Mouse (Mus musculus) midbrain, embryonic 15.5 days (tissue): ENCODE results near the gene Nrap. TPM values are rescaled to one million over a fixed set of nuclear protein-coding genes. Genes with fewer than 3 reads are reported as not detected.

Source experiments
- ATAC-seq: fragments of 200-750 bp; cut with Nextera tagmentation; replicated peaks from 2 replicates; pipeline ENCODE4 v1.8.0; 2017; ENCODE audit warnings: moderate TSS enrichment
- H3K27ac ChIP-seq: fragments of 300-500 bp; sonication (generic); 2 replicates; pipeline ENCODE4 v1.5.1; 2015; ENCODE audit warnings: mild to moderate bottlenecking, inconsistent platforms
- H3K27me3 ChIP-seq: fragments of 300-500 bp; sonication (generic); replicated peaks from 2 replicates; pipeline ENCODE4 v1.6.1; 2015; ENCODE audit warnings: inconsistent platforms
- H3K36me3 ChIP-seq: fragments of 300-500 bp; sonication (generic); replicated peaks from 2 replicates; pipeline ENCODE4 v1.6.1; 2015; ENCODE audit warnings: inconsistent platforms
- H3K4me1 ChIP-seq: fragments of 300-500 bp; sonication (generic); 2 replicates; pipeline ENCODE4 v1.6.1; 2015; ENCODE audit warnings: inconsistent platforms
- H3K4me2 ChIP-seq: fragments of 300-500 bp; sonication (generic); 2 replicates; pipeline ENCODE4 v1.6.1; 2015; ENCODE audit warnings: inconsistent platforms, mild to moderate bottlenecking, moderate library complexity
- H3K4me3 ChIP-seq: fragments of 300-500 bp; sonication (generic); 2 replicates; pipeline ENCODE4 v1.5.1; 2015; ENCODE audit warnings: mild to moderate bottlenecking, inconsistent platforms
- H3K9ac ChIP-seq: fragments of 300-500 bp; sonication (generic); 2 replicates; pipeline ENCODE4 v1.6.1; 2015; ENCODE audit warnings: mild to moderate bottlenecking, inconsistent platforms
- H3K9me3 ChIP-seq: fragments of 300-500 bp; sonication (generic); 2 replicates; pipeline ENCODE4 v1.6.1; 2016; ENCODE audit warnings: inconsistent platforms
- WGBS: fragments of 180-500 bp; shearing (Covaris S2); methylation state at CpG from one replicate; pipeline ENCODE4 v1.1.7; 2015; ENCODE audit warnings: mixed read lengths; 5-methylcytosine and 5-hydroxymethylcytosine counted together
- polyA plus RNA-seq: library from polyadenylated mRNA; unstranded; fragments of >200 nt; fragmentation: Nextera tagmentation; extraction: Ambion mirVana; gene quantifications from 2 replicates; pipeline ENCODE4 v1.2.1, GENCODE M21; 2015

The Nrap gene
- polyA plus RNA-seq = 0.49 and 0.56 TPM in 2 replicates

DNA sequence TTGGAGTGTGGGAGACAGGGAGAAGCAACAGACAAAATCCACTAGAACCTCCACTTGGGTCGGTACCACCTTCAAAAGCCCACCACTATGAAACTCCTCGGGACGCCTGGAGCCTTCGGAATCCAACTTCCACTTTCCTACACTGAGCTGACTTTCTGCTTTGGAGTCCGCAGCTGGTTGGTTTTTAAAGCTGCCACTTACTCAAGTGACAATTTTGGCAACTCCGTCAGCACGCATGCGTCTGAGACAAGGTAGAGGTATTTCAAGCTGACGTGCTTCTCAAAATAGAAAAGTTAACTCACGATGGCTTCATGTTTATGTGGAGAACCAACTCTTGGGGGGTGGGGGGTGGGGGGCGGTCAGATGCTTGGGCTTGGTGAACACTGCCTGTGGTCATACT lies at the start of gene Nrap:
Nrap (minus strand) TSS at position 159 of the 400 bp plus-strand sequence.
- Histone ChIP-seq H3K9me3 (no peaks in the 10 kb centered on the region), H3K4me2 (no peak within 1 kb of the TSS), H3K4me3 (no peak within 1 kb of the TSS), H3K36me3 (no peaks in the 10 kb centered on the region), H3K27ac (no peak within 1 kb of the TSS), H3K4me1 (no peaks in the 10 kb centered on the region), H3K9ac (no peak within 1 kb of the TSS), H3K27me3 (0 out of 2 replicates have a peak, but pooled peaks cover 4% of the 10 kb centered on the region)
- ATAC-seq = no peak
- WGBS = 90% methylated on average over 11 of the region's 11 CpGs

DNA sequence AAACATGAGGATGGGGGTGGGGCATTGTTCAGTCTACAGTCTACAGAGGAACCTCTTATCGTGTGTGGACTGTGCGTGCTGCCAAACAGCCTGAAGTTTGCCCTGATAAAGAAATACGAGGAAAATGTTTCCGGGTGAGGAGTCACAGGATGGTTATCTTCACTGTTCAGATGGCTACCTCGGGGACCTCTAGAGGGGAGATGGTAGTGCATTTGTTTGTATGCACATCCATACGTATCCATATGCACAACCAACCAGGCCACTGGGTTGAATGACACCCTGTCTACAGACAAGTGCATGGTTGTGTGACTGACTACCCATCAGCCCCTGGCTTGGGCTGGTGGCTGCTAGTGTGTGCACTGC lies 49.2 kb upstream of the Nrap start:
- WGBS = 90% methylated on average over 6 of the region's 6 CpGs
- H3K9me3 ChIP-seq = no peaks in the 10 kb centered on the region
- H3K4me3 ChIP-seq = no peak overlapping the region
- ATAC-seq = no peak
- no peaks in the 10 kb centered on the region for H3K27me3 ChIP-seq
- H3K27ac ChIP-seq = no peak overlapping the region
- no peak overlapping the region for H3K4me2 ChIP-seq
- no peak overlapping the region for H3K9ac ChIP-seq
- H3K36me3 ChIP-seq = no peaks in the 10 kb centered on the region
- H3K4me1 ChIP-seq = no peaks in the 10 kb centered on the region

DNA sequence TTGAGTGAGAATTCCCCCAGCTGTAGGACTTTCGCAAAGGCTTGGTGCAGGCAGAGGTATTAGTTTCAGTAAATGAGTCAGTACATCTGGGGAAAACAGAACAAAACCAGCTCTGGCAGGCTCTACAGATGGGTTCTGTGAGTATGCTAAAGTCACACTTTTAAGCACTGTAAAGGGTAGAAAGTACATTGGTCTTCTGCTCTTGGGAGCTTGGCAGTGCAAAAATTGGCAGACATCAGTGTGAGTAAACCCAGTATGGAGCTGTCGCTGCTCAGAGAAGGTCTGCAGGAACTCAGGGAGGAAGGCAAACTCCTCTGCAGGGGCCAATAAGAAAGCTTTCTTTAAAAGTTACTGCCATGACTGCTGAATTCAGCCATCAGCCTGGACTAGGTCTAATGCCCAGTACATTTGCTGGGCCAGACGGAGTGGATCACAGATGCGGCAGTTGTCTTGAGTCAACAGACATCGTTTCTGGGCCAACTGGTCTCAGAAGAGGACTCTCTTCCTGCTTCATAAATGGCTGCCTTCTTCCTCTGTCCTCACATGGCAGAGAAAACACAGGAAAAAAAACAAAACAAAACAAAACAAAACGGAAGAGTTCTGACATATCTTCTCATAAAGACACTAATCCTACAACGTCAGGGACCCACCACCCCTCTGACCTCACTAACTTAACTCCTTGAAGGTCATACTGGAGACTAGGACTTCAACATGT lies 48.7 kb upstream of the Nrap start:
- Histone ChIP-seq H3K9ac (no peak overlapping the region), H3K4me3 (no peak overlapping the region), H3K27ac (no peak overlapping the region), H3K4me2 (no peak overlapping the region), H3K36me3 (no peaks in the 10 kb centered on the region), H3K27me3 (no peaks in the 10 kb centered on the region), H3K9me3 (no peaks in the 10 kb centered on the region), H3K4me1 (no peaks in the 10 kb centered on the region)
- 84% methylated on average over 7 of the region's 7 CpGs for WGBS
- no peak for ATAC-seq

DNA sequence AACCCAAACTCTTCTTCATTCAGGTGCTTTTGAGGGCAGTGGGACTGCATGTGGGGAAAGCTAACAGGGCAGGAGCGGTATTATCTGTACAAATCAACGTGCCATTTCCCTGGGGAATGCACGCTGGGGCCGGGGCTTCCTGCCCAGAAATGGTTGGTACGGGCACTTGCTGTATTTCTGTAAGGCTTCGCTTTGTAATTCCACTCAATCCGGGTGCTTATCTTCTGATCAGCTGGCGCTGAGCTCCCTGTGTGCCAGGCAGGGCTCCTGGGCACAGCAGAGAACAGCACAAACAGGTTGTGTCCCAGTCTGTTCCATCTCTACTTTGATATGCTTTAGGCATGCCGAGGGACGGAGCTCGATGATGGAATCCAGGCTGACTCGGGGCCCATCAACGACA lies 46.5 kb upstream of the Nrap start:
- H3K36me3 ChIP-seq = no peaks in the 10 kb centered on the region
- no peaks in the 10 kb centered on the region for H3K9me3 ChIP-seq
- 86% methylated on average over 13 of the region's 13 CpGs for WGBS
- no peak overlapping the region for H3K9ac ChIP-seq
- ATAC-seq = no peak
- no peaks in the 10 kb centered on the region for H3K4me1 ChIP-seq
- H3K27me3 ChIP-seq = no peaks in the 10 kb centered on the region
- H3K4me3 ChIP-seq = no peak overlapping the region
- no peak overlapping the region for H3K4me2 ChIP-seq
- H3K27ac ChIP-seq = no peak overlapping the region

DNA sequence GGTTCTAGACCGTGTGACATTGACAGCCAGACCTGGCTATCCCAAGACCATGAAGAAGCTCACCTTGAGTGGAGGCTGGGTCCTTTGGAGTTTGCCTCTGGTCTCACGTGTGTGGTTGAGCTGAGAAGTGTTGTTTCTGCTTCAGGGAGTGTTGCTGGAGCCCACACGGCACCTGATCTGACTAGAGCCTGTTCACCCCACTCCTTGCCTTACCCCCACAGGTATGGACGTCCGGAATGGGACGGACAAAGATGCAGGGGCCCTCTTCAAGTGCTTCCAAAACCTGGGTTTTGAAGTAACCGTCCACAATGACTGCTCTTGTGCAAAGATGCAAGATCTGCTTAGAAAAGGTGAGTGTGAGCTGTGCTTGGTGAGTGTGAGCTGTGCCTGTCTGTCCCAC lies 43.7 kb upstream of the Nrap start:
- H3K9ac ChIP-seq = no peak overlapping the region
- H3K27me3 ChIP-seq = no peaks in the 10 kb centered on the region
- H3K9me3 ChIP-seq = no peaks in the 10 kb centered on the region
- WGBS = 91% methylated on average over 7 of the region's 7 CpGs
- no peak overlapping the region for H3K4me2 ChIP-seq
- H3K36me3 ChIP-seq = no peaks in the 10 kb centered on the region
- no peak overlapping the region for H3K4me3 ChIP-seq
- H3K4me1 ChIP-seq = no peaks in the 10 kb centered on the region
- H3K27ac ChIP-seq = no peak overlapping the region
- ATAC-seq = no peak

DNA sequence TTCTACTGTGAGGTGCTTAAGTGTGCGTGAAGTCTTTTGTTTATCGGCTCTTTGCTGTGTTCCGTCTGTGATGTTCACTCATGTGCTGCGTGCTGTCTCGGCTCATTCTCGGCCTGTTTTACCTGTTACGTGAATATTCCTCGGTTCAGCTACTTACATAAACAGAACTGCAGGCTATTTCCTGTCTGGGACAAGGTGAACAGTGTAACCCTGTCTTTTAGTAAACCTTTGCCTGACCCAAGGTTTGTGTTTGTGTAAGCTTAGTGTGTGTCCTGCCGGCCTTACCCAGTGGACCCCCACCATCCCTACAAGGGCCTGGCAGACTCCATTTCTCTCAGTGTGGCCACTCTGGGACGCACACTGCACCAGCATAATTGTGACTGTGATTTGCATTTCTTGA lies 42.9 kb upstream of the Nrap start:
- Histone ChIP-seq H3K9me3 (no peaks in the 10 kb centered on the region), H3K4me3 (no peak overlapping the region), H3K27ac (no peak overlapping the region), H3K27me3 (no peaks in the 10 kb centered on the region), H3K9ac (no peak overlapping the region), H3K4me1 (no peaks in the 10 kb centered on the region), H3K36me3 (no peaks in the 10 kb centered on the region), H3K4me2 (no peak overlapping the region)
- ATAC-seq = no peak
- 76% methylated on average over 10 of the region's 10 CpGs for WGBS

DNA sequence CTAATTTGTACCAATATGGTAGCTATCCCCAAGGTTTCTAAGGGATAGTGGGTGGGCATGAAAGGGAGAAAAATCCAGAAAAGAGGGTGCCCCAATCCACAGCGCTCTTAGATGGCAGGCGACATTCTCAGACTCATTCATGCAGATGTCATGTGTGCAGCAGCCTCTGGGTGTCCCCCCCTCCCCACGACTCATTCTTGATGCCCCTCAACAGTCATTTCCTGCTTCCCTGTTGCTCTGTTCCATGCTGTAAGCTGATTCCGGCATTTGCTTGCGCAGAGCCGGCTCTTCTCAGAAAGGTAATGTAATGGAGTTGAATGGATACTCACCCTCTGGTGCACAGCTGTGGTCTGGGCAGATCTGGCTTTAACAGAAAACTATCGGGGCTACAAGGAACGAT lies 40.5 kb upstream of the Nrap start:
- Histone ChIP-seq H3K4me2 (no peak overlapping the region), H3K27ac (no peak overlapping the region), H3K9ac (no peak overlapping the region), H3K4me1 (peaks cover 12% of the 10 kb centered on the region), H3K4me3 (no peak overlapping the region), H3K9me3 (no peaks in the 10 kb centered on the region), H3K27me3 (no peaks in the 10 kb centered on the region), H3K36me3 (no peaks in the 10 kb centered on the region)
- WGBS = 72% methylated on average over 8 of the region's 8 CpGs
- ATAC-seq = no peak

DNA sequence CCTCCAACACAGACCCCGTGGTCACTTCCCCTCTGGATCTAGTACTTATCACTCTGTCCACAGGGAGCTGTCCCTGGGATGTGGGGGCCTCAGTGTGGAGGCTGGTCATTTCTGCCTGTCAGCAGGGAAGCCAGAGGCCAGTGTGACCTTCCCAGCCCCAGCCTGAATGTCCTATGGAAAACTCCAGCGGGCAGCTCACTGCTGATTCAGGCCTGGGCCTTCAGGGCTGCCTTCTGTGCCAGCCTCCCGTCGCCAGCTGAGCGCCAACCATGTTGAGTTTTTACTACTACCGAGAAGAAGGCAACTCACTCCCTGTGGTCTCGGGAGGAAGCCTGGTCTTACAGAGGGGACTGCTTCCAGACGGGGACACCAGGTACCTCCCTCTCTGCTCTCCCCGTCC lies 35.7 kb upstream of the Nrap start:
- H3K9ac ChIP-seq = no peak overlapping the region
- WGBS = 62% methylated on average over 9 of the region's 9 CpGs
- no peaks in the 10 kb centered on the region for H3K27me3 ChIP-seq
- no peak for ATAC-seq
- peak overlapping the region; percentile 40; the same call in 1 of the 2 replicates for H3K27ac ChIP-seq
- H3K36me3 ChIP-seq = no peaks in the 10 kb centered on the region
- no peaks in the 10 kb centered on the region for H3K9me3 ChIP-seq
- no peak overlapping the region for H3K4me2 ChIP-seq
- no peak overlapping the region for H3K4me3 ChIP-seq
- H3K4me1 ChIP-seq = peaks cover 19% of the 10 kb centered on the region

DNA sequence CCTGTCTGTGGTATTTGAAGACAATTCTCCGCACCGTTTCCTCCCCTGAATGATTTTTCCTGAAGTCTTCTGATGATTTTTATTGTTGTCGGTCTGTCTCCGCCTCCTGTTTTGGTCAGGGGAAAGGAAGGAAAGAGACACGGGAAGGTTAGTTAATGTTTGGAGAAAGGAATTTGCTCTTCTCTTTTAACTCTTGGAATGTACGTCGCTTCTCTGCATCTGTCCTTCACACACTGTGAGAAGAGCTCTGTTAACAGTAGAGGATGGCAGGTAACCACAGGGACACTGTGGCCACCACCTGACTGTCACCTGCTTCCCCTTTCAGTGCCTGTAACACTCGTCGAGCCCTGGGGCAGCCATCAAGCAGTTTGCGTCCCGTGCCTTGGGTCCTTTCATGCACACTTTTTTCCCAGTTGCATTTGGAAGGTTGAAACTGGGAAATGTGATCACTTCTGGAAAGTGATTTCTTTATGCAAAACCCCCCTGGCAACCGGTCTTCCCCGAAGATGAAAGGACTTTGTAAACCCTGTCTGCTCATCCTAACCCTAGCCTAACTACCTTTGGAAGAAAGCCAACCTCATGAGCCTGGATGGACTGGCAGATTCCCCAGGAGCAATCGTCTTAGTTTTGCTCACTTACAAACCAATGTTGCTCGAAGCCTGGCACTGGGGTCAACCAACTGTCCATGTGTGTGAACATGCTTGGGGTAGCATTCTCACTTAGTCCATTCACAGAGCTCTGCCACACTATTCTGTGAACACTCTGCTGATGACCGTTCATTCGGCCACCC lies 35.0 kb upstream of the Nrap start:
- no peak for ATAC-seq
- Histone ChIP-seq H3K36me3 (no peaks in the 10 kb centered on the region), H3K4me2 (no peak overlapping the region), H3K4me3 (no peak overlapping the region), H3K9ac (no peak overlapping the region), H3K9me3 (no peaks in the 10 kb centered on the region), H3K27me3 (no peaks in the 10 kb centered on the region), H3K27ac (no peak overlapping the region), H3K4me1 (peaks cover 19% of the 10 kb centered on the region)
- 79% methylated on average over 17 of the region's 17 CpGs for WGBS

DNA sequence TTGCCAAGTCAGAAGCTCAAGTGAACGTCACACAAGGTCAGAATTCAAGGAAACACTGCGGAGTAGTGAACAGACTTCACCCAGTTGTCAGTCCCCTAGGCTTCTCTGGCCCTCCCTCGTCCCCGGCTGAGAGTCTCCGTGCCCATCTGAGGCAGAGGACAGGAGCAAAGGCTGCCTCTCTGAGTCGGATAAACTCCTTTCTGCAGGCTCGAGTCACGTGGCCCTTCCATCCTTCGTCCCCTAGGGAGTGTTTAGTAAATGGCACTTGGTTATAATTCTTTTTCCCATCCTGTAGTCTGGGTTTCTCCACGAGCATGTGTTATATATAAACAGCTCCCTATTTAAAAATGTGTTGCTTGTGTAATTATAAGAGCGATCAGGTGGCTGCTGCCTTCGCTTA lies 33.5 kb upstream of the Nrap start:
- no peak overlapping the region for H3K9ac ChIP-seq
- 59% methylated on average over 12 of the region's 12 CpGs for WGBS
- no peaks in the 10 kb centered on the region for H3K9me3 ChIP-seq
- no peaks in the 10 kb centered on the region for H3K36me3 ChIP-seq
- no peaks in the 10 kb centered on the region for H3K27me3 ChIP-seq
- H3K27ac ChIP-seq = no peak overlapping the region
- H3K4me2 ChIP-seq = no peak overlapping the region
- no peak overlapping the region for H3K4me3 ChIP-seq
- peaks cover 19% of the 10 kb centered on the region for H3K4me1 ChIP-seq
- ATAC-seq = peak; percentile 9; the same call in 1 of the 2 replicates

DNA sequence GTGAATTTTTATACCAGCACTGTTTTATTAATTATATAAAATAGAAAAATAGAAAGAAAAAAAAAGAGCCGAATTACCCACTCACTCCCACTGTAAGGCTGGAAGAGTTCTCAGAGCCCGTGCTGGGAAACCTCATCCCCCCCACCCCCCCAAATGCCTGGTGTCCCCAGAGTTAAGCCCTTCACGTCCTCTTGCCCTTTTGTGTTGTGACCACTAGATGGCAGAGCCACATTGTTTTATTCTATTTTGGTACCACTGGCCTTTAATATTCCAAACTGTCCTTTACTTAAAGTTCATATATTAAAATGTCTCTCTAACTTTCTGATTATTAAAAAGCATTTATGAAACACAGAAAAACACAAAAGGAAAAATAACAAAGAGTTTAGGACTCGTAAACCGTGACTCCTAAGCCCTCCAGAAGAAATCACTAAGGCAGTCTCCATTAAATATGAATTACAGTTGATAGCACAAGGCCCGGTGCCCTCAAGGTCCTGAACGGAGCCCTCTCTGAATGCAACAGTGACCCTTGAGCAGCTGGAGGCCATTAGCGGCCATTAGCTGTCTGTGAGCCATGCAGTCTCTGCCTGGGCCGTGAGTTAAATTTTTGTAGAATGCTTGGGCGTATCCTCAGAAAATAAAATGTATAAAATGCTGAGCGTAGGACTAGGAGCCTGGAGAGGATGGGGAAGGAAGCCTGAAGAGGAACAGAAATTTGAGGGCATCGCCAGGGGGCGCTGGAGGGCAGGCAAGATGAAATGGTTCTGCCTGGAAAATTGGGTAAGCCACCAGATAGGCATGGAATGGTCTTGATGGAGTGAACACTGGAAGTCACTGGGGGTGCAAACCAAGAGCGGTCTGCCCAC lies 32.9 kb upstream of the Nrap start:
- 0 out of 2 replicates have a peak overlapping the region, but pooled peaks have one; percentile 39 for H3K27ac ChIP-seq
- no peak overlapping the region for H3K4me2 ChIP-seq
- no peaks in the 10 kb centered on the region for H3K9me3 ChIP-seq
- peaks cover 19% of the 10 kb centered on the region for H3K4me1 ChIP-seq
- 30% methylated on average over 14 of the region's 14 CpGs for WGBS
- no peak overlapping the region for H3K4me3 ChIP-seq
- ATAC-seq = peak; percentile 54; the same call in 1 of the 2 replicates
- no peak overlapping the region for H3K9ac ChIP-seq
- H3K27me3 ChIP-seq = no peaks in the 10 kb centered on the region
- no peaks in the 10 kb centered on the region for H3K36me3 ChIP-seq

DNA sequence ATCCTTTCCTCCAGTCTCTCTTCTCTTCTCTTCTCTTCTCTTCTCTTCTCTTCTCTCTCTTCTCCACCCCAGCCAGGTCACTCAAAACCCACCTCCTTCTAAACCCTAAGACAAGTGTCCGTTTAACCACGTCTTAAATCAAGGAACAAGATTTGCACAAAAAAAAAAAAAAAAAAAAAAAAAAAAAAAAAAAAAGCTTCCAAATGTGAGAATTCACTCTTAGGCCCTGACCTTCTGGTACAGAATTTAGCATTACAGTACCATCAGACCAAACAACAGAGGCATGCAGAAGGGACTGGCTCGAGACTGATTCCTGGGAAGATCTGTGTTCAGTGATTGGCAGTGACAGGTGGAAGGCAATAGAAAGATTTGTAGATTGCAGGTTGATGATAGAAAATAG lies 30.5 kb upstream of the Nrap start:
- ATAC-seq = no peak
- Histone ChIP-seq H3K27ac (no peak overlapping the region), H3K36me3 (no peaks in the 10 kb centered on the region), H3K27me3 (no peaks in the 10 kb centered on the region), H3K9ac (no peak overlapping the region), H3K4me3 (no peak overlapping the region), H3K9me3 (no peaks in the 10 kb centered on the region), H3K4me1 (peaks cover 7% of the 10 kb centered on the region), H3K4me2 (no peak overlapping the region)
- WGBS = 86% methylated on average over 3 of the region's 3 CpGs
